Mouse (Mus musculus): ENCODE results near the gene Gnl2. TPM values are rescaled to one million over a fixed set of nuclear protein-coding genes. Genes with fewer than 3 reads are reported as not detected.

The Gnl2 gene
- total RNA-seq, 2 experiments from 2014 or later, result 27.2 to 29.3 TPM

DNA sequence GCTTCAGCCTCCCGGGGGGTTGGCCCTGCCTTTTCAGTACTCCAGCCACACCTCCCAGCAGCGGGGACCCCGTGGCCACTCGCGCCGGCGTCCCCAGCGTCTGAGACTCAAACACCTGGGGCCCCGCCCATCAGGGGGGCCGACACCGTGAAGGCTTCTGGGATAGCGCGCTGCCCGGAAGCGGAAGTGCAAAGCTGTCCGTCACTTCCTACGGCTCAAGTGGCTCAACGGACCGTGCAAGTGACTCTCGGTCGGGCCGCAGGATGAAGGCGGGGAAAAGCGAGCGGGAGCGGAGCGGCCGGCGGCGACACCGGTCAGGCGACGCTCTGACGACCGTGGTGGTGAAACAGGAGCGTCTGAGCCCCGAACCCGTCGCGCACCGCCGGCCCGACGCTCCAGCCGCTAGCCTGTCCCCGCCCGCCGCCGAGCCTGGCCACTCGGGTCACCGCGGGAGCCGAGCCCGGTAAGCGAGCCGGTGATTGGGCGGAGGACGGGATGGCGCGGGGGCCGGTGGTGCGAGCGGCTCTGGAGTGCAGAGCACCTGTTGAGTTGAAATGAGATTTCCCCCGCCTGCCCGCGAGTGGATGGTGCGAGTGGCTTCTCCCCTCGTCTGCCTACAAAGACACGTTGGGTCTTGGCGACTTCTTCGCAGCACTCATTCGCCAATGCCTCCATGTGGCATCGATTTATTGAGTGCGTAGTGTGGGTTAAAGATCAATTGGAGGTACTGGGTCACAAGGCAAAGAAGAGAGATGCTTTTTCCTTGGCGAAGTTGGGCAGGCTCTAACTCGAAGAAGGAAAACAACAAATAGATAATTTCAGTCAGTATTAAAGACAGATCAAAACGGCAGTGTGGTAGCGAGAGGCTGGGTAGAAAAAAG, 50.3 kb downstream of the Gnl2 start, which contains the start of gene Snip1:
Gene Snip1 (plus strand): TSS at position 183 of the 881 bp plus-strand sequence.
- peak; percentile 92 for DNase-seq
- intact Hi-C loops (cut with DNase I; ENCODE audit: low total_unique reads), result loop anchor here (10.0 kb wide), 1 partner anchor 212 kb away; the partner anchor contains the start of genes 1110065P20Rik and Yrdc

DNA sequence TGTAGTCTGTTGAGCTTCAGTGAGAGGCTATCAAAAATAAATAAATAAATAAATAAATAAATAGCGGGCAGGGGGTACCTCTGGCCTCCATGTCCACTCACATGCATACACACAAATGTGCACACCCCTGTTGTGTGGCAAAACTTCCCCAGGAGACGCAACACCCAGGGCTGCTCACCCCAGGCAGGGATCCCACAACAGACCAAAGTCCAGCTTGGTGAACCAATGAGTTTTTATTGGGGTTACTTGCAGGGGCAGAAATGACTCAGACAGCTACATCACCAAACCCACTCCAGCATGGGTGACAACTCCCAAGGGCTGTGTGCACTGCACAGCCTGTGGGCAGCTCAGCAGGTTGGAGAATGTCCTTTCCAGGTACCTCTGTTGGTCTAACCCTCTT, 61.3 kb downstream of the Gnl2 start:
- intact Hi-C loops (cut with DNase I; ENCODE audit: low total_unique reads), result no loop called here
- no peak for DNase-seq

DNA sequence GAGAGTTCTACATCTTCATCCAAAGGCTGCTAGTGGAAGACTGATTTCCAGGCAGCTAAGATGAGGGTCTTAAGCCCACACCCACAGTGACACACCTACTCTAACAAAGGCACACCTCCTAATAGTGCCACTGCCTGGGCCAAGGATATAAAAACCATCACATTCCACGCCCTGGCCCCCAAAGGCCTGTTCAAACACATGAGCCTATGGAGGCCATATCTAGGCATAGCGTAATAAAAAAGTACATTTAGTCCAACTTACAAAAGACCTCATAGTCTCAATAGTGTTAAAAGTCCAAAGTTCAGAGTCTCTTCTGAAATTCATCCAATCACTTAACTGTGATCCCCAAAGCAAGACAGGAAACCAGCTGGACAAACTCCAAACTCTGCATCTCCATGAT, 62.3 kb downstream of the Gnl2 start:
- intact Hi-C loops (cut with DNase I; ENCODE audit: low total_unique reads), result no loop called here
- no peak for DNase-seq

DNA sequence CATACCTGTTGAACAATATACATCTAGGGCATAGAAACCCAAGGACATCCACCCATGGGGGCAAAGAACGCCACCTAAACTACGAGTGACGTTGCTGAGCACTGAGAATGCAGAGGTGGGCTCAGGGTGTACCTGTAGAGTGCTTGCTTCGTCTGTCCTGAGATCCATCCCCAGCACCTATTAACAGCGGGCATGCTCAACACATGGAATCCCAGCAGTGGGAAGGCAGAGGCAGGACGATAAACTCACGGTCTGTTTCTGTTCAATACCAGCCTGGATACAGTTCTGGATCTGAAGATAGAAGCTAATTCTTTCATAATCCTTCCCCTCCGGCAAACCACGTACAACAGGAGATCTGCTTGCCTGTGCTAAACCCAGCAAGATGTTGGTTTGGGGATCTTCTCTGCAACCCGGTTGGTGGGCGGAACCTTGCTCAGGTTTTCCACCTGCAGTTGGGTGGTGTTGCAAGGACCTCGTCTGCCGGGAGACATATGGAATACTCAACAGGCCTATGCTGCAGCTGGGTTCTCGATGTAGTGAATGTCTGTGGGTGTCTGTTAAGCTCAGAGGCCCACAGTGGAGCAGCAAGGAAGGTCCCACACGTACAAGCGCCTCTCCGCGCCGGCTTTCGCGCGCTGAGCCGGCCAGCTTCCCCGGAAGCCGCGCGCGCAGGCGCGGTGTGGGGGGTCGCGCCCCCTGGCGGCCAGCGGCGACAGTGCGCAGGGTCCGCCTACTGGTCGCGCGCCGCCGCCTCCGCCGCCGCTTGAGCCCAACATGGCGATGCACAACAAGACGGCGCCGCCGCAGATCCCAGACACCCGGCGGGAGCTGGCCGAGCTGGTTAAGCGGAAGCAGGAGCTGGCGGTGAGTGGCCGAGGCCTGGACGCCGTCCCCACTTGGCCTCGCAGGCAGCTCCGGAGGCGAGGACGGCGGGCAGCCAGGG, 68.3 kb downstream of the Gnl2 start, which contains the start of gene Meaf6:
Gene Meaf6 (plus strand): TSS at position 732 of the 943 bp plus-strand sequence.
- DNase-seq, result peak; percentile 90
- intact Hi-C loops (cut with DNase I; ENCODE audit: low total_unique reads), result no loop called here

DNA sequence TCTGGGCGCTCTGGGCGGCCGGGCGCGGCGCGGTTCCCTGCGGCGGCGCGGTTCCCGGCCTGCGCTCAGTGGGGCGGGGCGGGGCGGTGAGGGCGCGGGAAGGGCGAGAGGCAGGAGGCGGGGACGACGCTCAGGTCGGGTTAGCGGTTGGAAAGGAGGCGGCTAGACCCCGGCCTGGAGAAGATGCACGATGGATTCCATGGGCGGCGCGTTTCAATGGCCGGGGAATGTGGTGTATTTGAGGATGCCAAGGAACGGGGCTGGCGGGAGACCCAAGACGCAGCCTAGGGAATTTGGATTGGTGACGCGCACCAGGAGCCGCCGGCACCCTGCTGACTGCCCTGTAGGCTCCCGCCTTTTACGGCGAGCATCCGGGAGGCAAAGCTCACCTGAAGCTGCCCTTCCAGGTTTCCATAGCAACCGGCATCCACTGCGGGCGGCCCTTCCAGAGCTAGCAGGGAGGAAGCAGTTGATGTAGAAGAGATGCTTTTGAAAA, 69.0 kb downstream of the Gnl2 start:
- intact Hi-C loops (cut with DNase I; ENCODE audit: low total_unique reads), result no loop called here
- DNase-seq, result no peak

DNA sequence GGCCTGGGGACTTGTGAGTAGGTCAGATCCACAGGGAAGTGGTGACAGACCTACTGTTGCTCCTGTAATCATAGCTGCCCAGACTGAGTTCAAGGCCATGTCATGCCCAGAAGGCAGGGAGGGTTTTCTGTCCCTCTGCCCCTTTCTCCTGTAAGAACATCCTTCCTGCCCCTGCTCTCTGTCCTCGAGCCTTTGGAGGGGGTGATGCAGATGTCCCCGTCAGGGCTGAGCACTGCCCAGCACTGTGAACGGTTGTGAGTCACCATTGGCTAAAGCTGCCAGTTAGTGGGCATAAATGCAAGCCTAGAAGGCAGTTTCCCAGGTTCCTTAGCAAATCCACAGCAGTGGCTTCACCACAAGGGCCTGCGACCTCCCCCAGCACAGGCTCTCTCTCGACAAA, 76.6 kb downstream of the Gnl2 start:
- DNase-seq, result no peak
- intact Hi-C loops (cut with DNase I; ENCODE audit: low total_unique reads), result no loop called here

DNA sequence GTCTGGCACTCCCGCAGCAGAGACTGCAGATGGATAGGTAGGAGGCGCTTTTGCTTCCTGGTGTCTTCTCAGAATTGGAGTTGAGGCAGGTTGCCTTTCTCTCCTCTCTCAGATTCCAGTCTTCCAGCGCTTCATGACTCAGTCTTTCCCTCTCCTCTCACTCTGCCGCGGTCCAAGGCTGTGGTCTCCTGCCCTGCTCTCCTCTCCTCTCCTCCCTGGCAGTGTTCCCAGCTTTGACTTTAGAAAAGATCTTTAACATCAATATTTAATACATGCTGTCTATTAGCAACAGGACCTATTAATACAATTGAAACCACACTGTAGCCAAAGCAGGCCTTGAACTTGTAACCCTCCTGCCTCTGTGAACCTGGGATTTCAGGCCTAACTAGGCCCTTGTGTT, 79.7 kb downstream of the Gnl2 start:
- no peak for DNase-seq
- intact Hi-C loops (cut with DNase I; ENCODE audit: low total_unique reads), result loop anchor here (5.0 kb wide), 1 partner anchor 149 kb away; no protein-coding TSS in a partner anchor

DNA sequence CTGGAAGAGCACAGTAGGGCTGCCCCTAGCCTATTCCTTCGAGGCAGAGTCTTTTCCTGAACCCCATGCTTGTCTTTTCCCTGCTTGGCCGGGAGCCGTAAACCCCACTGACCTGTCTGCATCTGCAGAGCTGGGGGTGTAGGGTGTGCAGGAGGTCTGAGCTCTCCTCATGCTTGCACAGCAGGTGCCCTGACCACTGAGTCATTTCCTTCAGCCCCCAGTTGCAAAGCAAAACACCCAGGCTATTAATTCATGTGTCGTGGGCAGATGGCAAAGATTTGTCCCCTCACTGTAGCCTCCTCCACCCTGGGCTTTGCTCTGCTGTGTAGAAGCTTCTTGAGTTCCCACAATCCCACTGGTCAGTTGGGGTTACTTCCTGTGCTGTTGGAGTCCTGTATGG, 81.0 kb downstream of the Gnl2 start:
- no peak for DNase-seq
- intact Hi-C loops (cut with DNase I; ENCODE audit: low total_unique reads), result loop anchor here (5.0 kb wide), 1 partner anchor 150 kb away; no protein-coding TSS in a partner anchor

DNA sequence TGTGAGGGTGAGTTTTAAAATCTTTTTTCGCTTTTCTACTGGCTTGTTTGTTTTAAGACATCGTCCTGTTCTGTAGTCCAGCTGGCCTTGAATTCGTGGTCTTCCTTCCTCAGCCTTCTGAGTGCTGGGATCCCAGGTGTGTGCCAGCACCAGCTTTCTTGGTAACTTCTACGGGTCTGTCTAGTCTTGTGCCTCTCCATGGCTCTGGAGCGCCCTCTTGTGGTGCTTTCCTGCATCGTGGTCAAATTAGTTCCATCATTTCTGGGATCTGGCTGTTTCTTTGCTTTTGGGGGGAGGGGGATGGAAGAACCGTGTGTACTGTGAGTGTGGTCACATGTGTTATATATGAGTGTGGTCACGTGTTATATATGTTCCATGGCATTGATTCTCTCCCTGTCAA, 83.1 kb downstream of the Gnl2 start:
- intact Hi-C loops (cut with DNase I; ENCODE audit: low total_unique reads), result loop anchor here (5.0 kb wide), 1 partner anchor 152 kb away; no protein-coding TSS in a partner anchor
- peak; percentile 71 for DNase-seq

DNA sequence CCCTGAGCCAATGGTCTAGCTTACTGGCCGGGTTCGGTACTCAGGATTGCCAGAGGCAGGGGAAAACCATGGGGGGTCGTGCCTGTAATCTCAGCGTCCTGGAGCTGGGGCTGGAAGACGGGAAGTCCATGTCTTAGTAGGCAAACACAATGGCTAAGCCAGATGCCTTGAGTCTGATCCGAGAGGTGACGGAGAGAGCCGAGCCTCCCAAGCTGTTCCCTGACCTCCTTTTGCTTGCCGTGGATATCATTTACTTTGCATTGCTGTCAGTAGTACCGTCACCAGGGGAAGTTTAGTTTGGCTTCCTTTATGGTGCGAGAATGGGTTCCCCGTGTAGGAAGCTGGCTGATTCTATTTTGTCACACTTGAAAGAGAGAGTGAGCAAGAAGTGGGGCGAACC, 84.9 kb downstream of the Gnl2 start:
- intact Hi-C loops (cut with DNase I; ENCODE audit: low total_unique reads), result no loop called here
- no peak for DNase-seq

Other genes with a start within 250 kb of the Gnl2 start
- 10 to 100 TPM in 1 of 2 experiments, 1 to 10 TPM in 1; 8.0 to 10.7 TPM for gene Mtf1, start 214.5 kb upstream of the Gnl2 start, total RNA-seq (2021)
- gene Yrdc, start 165.9 kb upstream of the Gnl2 start, total RNA-seq (2021), result 1 to 10 TPM; 7.9 to 8.4 TPM
- gene 1110065P20Rik, start 165.4 kb upstream of the Gnl2 start, total RNA-seq (2021), result 10 to 100 TPM; 20.2 to 21.4 TPM
- under 1 TPM; 0.16 TPM for gene Maneal, start 154.4 kb upstream of the Gnl2 start, total RNA-seq (2021)
- gene Epha10, start 135.7 kb upstream of the Gnl2 start, total RNA-seq (2021), result not detected
- 1 to 10 TPM; 5.9 to 7.3 TPM for gene 9930104L06Rik, start 79.5 kb upstream of the Gnl2 start, total RNA-seq (2021)
- 1 to 10 TPM; 3.8 to 4.0 TPM for gene Cdca8, start 77.3 kb upstream of the Gnl2 start, total RNA-seq (2021)
- under 1 TPM in 1 of 2 experiments, not detected in 1; 0.33 TPM for gene Rspo1, start 30.2 kb upstream of the Gnl2 start, total RNA-seq (2021)
- not detected for gene Dnali1, start 49.1 kb downstream of the Gnl2 start, total RNA-seq (2021)
- gene Snip1, start 50.1 kb downstream of the Gnl2 start, total RNA-seq (2021), result 1 to 10 TPM; 5.6 to 5.8 TPM
- gene Meaf6, start 68.5 kb downstream of the Gnl2 start, total RNA-seq (2021), result 10 to 100 TPM in 1 of 2 experiments, 1 to 10 TPM in 1; 8.4 to 10.1 TPM
- gene Zc3h12a, start 111.3 kb downstream of the Gnl2 start, total RNA-seq (2021), result 1 to 10 TPM; 1.5 to 2.5 TPM

Data from gastrocnemius, postnatal 14 days (tissue).